Mouse (Mus musculus): ENCODE results near the gene Gpr137.

Gpr137 gene

DNA sequence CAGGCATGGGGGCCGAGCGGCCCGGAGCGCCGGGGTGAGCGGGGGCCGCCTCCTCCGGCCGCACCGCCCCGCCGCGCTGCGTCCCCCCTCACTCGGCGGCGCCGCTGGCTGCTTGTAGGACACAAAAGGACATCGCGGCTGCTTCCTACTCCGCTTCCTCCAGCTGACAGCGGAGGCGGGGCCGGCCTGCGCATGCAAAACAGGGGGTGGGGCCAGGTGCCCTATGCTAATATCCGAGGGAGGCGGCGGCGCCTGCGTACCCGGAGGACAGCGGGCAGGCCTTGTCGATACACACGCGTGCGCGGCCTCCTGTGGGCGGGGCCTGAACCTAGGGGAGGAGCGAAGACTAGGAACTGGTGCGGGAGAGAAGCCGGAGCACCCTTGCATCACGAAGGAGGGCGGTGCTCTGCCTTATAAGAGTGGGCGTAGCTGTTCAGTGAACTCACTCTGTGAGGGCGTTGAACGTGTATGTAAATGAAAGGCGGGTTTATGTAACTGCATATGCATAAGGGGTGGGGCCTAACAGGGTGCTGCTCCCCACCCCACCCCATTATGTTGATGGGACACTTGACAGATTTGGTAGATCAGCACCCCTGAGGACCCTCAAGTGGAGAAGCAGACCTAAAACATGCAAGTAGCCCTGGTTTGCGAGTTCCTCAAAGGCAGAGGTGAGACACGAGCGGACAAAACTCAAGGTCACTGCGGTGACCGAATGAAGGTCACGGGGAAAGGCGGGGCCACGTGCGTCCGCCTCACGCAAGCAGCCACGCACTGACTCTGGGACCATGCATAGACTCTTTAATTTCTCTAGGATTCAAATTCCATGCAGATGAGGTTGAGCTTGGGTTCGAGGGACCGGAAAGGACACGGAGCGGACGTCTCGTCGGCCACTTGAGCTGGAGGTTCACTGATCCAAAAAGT is 20.4 kb downstream of the Gpr137 start, which contains the start of gene Esrra:
Gene Esrra (minus strand): TSS at position 167 of the 921 bp plus-strand sequence.
- peak; percentile 100 for DNase-seq (ENCODE audit: low read depth)

DNA sequence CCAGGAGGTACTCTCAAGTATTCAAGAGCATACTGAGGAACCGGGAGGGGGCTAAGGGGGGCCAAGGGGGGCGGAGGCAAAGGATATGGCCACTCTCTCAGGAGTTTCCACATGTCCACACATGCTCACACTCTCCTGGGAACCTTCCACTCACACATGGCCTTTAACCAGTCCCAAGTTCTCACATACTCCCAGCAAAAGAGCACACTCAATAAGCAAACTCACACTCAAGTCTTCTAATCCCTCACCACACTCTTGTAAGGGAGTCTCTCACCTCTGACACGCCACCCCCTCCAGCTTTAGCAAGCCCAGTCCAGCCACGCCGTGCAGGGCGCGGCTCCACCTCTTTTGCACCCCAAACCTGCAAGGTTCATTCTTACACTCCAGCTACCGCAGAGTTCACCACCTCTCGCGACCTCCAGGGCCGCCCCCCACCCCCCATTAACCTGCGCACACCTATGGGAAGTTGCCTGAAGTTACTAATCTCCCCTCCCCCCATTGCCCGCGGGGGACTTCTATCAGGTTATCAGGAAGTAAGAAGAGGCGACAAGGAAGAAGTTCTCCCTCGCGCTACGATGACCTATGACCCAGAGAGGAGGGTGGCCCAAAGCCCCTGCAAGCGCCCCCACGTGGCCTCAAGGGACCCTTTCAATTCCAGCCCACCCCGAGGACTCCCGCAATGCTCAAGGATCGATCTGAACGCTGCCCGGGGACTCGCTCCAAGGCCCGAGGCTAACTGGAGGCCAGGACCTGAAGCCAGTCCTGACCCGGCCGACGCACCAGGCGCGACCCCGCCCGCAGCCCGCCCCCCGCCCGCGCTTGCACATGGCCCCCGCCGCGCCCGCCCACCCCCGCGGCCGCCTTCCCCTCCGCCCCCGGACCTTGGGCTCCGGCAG is 21.3 kb downstream of the Gpr137 start:
- DNase-seq (ENCODE audit: low read depth), result peak; percentile 80

DNA sequence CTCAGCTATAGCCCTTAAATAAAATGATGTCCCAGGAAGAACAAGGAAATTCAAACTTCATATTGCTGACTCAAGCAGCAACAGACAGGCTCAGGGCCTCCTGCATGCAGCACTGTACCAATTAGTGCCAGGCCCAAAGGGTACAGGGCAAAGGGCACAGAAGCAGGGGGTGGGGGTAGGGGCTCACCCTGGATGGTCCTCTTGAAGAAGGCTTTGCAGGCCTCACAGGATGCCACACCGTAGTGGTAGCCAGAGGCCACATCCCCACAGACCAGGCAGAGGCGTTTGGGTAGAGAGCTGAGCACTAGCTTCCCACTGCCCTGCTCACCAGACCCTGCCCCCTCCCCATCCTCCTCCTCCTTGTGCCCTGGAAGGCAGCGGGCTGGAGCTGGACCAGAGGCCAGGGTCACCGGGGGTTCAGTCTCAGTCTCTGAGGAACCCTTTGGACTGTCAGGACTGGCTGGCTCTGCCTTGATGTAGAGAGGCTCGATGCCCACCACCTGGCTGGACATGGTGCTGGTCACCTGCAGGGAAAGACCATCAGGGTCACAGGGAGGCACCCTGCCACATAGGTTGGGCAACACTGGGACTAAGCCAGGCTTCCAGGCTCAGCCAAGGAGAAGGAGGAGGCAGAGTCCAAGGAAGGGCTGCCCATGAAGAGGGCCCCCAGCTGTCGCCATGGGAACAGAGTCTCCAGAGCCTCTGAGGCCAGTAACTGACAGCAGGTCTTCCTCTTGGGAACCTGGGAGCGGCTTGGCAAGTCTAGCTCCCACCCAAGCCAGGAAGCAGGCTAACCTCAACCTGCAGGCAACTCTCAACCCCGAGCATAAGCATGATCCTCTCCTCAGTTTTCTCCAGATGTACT is 22.2 kb downstream of the Gpr137 start:
- no peak for DNase-seq (ENCODE audit: low read depth)

DNA sequence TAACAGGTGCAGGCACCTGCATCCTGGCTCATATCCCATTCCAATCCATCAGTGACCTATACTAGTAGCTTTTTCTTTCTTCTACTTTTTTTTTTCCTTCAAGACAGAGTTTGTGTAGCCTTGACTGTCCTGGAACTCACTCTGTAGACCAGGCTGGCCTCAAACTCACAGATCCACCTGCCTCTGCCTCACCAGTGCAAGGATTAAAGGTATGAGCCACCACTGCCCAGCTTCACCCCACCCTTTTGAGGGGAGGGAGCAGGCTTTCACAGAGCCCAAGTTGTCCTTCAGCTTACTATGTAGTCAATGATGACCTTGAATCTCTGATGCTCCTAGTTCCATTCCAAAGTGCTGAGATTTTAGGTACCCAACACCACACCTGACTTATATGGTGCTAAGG is 22.8 kb downstream of the Gpr137 start:
- no peak for DNase-seq (ENCODE audit: low read depth)

DNA sequence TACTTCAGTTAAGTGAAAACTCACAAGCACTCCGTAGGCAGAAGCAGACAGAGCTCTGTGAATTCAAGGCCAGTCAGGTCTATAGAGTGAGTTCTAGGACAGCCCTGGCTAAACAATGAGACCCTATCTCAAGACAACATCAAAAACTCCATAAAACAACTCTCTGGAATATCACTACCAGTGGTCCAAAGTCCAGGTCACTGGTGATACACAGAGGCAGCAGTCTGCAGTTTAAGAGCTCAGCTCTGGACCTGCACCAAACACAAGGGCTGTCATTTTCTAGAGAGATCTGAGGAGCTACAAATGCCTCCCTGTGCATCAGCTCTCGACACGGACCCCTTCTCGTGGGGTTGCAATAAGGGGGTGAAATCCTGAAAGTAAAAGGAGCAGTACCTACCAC is 24.0 kb downstream of the Gpr137 start:
- no peak for DNase-seq (ENCODE audit: low read depth)

DNA sequence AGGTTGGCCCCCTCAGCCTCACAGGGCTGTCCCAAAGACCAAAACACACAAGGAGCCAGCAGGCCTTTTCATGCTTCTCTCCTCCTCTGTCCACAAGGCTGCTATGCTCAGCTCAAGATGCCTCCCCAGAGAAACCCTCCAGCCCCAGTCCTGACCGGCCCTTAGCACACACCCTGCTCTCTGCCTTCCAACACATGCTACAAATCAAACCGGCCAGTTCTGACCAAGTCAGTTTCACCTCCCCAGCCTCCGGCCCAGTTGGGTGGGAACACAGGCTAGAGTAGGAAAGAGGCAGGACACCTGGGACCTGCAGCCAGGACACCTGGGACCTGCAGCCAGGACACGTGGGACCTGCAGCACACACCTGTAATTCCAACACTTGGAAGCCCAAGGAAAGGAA is 25.8 kb downstream of the Gpr137 start:
- no peak for DNase-seq (ENCODE audit: low read depth)

DNA sequence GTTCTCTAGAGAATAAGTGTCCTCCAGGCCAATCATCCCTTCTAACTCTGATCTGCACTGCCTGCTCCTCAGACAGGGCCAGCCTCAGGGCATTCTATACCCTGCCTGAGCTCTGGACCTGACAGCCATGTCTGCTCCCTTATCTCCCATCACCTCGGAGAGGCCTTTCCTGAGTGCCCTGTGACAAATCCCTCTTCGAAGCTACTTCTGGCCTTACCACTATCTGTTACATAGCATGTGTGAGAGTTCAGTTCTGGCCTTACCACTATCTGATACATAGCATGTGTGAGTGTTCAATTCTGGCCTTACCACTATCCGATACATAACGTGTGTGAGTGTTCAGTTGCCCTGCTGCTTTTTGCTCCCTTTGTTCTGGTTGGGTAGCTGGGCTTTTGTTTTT is 27.0 kb downstream of the Gpr137 start:
- DNase-seq (ENCODE audit: low read depth), result no peak

DNA sequence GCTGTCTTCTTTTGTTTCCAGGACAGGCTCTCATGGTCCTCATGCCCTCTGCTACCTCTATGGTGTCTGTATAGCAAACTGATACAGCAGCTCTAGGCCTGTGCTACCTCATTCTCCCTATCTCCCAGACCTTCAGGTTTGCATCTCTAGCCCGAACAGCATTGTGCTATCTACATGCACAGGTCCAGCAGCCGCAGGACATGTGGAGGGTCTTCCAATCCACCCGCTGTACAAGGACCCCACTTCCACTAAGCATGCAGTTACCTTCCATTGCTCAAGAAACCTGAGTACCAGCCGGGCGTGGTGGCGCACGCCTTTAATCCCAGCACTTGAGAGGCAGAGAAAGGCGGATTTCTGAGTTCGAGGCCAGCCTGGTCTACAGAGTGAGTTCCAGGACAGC is 27.7 kb downstream of the Gpr137 start:
- DNase-seq (ENCODE audit: low read depth), result no peak

DNA sequence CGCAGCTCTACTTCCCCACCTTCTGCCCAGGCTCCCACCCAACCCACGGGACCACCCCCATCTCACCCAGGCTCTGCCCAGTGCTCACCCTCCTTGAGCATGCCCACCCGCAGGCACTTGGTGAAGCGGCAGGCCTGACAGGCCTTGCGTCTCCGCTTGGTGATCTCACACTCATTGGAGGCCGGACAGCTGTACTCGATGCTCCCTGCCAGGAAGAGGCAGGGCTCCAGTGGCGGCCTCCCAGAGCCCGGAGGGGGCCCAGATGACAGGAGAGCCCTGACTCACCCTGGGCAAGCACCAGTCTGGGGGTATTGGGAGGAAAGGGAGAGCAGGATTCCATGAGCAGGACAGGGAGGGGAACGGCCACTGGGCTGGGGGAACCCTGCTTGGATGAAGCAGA is 28.3 kb downstream of the Gpr137 start:
- DNase-seq (ENCODE audit: low read depth), result no peak

DNA sequence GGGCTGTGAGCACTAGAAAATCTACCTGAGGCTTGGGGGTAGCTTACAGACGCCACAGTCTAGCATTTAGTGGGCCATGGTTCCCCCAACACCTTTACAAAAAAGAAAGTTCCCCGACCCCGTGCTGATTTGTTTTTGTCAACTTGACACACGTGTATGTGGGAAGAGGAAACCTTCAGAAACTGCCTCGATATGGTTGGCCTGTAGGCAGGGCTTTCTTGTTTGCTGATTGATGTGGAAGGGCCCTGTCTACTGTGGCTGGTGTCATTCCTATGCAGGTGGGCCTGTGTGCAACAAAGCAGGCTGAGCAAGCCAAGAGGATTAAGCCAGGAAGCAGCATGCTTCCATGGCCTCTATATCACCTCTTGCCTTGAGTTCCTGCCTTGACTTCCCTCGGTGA is 29.2 kb downstream of the Gpr137 start:
- no peak for DNase-seq (ENCODE audit: low read depth)

DNA sequence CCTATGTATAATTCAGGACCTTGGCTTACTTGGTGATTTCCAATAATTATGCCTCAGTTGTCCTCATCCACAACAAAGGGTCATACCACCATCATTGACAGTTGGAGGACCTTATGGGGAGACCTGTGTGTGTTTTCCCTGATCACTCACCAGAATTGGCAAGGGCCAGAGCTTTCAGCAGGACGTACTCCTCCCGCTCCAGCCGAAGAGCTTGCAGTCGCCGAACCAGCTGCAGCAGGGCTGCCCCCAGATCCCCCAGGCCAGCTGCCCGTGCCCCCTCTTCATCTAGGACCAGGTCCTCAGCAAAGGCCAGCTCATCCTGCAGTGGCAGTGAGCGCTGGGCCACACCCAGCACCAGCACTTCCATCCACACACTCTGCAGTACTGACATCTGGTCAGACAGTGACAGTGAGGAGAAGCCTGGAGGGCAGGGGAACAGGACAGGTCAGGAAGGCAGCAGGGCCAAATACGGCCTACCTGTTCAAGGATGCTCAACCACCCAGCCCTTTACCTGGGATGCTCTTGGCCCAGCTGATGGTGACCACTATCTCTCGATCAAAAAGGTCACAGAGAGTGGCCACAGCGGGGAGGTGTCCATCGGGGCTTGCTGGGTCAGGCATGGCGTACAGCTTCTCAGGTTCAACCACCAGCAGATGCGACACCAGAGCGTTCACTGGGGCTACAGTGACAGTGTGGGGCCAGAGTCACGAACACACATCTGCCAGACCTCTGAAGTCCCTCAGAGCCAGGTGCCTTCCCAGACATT is 29.9 kb downstream of the Gpr137 start:
- DNase-seq (ENCODE audit: low read depth), result no peak

DNA sequence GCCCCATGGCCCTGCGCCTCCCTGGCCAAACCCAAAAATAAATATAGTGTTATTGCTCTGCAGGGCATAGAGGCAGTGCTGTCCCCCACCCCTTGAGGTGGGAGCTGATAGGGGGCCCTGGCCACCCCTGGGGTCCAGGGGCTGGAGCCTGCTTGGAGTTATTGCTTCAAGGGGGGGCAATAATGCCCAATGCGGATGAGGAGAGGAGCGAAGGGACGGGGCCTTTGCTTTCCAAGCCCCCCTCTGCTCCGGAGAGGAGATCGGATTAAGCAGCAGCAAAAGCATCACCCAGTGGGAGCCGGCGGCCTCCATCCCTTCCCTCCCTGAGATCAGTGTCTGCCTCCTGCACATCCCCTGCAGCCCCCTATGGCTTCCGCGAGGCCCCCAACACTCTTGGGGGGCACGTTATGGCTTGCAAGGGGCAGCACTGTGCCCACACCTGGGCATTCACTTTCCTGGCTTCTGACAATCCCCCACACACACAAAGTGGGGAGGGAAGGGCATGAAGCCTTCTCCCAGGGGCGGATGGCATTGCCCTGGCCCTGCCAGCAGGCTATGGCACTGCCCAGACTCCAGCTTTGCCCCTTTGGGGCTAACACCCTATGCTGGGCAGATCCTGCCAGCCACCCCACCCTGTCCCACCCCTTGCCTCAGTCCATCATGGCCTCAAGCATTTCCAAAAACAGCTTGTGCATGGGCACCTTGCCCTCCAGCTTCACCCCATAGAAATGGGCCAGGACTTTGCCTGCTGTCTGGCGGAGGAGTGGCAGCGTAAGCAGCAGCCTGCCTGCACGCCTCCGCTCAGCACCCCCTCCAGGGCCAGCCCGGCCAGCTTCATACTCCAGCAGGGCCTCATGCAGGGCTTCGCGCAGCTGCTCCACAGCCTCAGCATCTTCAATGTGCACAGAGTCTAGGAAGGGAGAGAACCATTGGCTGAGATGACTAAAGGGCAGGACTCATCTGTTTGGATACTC is 30.9 kb downstream of the Gpr137 start:
- no peak for DNase-seq (ENCODE audit: low read depth)

DNA sequence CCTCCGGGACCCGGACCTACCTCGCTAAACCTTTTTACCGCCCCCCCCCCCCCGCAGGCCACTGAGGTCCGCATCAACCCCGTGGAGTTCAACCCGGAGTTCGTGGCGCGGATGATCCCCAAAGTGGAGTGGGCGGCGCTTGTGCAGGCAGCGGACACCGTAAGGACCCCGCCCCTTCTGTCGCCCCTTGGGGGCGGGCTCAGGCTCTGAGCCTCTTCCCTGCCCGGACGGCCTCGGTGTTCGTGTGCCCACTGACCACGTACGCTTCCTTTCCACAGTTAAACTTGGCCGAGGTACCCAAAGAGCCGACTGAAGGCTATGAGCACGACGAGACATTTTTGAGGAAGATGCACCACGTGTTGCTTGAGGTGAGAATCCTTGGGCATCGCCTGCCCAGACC is 32.0 kb downstream of the Gpr137 start:
- peak; percentile 77 for DNase-seq (ENCODE audit: low read depth)

DNA sequence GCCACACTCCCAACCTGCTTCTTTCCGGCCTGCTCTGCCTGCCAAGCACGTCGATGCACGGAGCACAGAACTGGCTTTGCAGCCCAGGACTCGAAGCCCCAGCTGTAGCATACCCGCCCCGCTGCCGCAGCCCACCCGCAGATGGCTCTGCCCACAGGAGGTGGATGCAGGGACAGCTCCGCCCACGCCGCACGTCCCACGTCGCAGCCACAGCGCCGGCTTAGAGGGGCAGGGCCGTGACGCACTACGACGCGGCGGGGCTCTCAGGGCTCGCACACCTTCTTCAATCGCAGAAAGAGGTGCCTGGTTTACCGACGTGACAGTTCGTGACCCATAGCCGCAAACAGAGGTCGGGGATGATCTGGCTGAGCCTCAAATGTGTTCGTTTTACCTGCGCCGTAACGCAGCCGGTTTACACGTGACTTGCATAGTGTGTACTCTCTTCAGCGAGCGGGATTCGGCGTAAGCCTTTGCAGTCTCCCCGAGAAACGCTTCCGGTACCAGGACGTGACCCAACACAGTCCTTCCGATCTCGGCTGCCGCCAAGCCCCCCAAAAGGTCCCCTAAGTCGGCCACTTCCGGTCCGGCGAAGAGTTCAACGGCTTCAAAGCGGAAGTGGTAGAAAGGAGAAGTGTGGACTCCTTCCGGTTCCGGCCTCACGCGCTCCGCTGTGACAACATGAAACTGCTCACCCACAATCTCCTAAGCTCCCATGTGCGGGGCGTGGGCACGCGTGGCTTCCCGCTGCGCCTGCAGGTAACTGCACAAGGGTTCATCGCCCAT is 32.6 kb downstream of the Gpr137 start, which contains the start of the genes Trmt112 and Prdx5:
Gene Trmt112 (plus strand): TSS at position 192 of the 783 bp plus-strand sequence.
Gene Prdx5 (minus strand): TSS at position 600 of the 783 bp plus-strand sequence.
- DNase-seq (ENCODE audit: low read depth), result peak; percentile 95

DNA sequence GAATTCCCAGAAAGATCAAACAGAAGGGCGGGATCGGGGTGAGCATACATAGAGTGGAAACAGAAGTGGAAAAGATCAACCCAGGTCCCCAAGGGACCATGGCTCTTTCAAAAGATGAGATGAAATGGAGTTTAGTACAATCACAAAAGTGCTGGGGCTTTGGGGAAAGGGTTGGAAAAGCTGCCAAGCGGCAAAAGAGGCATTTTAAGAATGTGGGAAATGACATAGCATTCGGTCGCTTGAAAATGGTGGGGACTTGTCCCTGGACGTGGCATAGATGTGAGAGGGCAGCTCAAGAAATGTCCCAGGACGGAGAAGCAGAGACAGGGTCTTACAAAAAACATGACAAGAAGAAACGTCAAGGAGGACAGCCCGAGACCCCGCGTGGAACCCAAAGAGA is 33.3 kb downstream of the Gpr137 start:
- peak; percentile 39 for DNase-seq (ENCODE audit: low read depth)

DNA sequence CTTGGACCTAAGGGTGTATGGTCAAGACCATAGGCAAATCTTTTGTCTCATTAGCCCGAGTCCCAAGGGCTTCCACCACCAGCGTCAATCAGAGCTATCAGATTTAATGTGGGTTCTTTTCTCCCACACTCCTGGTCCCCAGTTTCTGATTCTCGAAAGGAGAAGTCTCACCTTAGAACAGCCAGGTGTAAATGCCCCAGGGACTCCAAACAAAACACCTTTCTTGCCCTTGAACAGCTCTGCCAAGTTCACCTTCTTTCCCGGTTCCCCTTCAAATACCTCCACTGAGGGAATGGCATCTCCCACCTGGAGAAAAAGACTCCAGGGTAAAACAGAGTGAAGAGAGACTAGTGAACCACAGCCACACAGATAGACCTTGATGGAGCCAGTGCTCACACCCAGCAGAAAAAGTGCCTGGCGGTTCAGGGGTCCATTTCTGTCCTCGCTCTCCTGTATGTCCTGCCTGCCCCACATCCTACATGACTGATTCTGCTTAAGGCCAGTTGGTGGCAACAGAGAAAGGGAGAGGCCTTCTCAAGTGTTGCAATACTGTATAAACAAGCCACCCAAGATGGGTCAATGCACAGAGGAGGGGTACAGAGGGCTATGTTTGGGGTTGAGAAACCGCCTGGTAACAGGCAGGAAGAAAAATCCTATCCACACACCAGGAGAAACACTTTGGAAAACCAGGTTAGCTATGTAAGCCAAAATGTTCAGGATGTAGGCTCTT is 34.3 kb downstream of the Gpr137 start:
- no peak for DNase-seq (ENCODE audit: low read depth)

DNA sequence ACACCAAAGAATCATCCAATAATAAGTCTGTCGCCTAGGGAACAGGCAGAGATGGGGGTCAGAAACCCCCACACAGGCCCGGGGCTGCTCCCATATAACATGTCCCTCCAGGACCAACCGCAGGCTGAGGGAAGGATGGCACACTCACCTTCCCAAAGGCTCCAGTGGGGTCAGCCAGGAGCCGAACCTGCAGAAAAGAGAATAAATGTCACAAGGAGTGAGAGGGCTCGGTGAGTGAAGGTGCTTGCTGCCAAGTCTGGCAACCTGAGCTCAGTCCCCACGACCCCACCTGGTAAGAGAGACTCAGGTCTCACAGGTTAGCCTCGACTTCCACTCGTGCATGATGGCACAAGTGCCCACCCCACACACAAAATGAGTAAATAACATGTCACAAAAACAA is 35.2 kb downstream of the Gpr137 start:
- DNase-seq (ENCODE audit: low read depth), result no peak

DNA sequence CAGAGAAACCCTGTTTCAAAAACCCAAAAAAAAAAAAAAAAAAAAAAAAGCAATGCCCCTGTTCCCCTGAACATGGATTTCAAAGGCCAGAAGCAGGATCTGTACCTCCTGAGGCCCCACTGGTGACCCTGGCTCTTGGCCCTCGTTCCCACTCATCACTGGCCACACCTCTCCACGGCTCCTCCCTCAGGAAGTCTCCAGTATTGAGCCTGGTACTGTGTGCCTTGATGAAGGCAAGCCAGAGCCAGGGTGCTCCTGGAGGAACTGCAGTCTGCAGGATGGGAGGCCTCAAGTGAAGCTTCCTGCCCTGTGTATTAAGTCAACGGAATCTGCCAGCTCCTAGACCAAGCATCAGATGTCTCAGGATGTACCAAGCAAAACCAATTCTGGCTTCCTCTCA is 36.1 kb downstream of the Gpr137 start:
- no peak for DNase-seq (ENCODE audit: low read depth)
